Mouse (Mus musculus) liver (tissue): ENCODE measurements around the gene Spi1.
"Not testable (repeated sequence)": the region's sequence is repeated elsewhere in the genome, so short reads cannot be mapped to it uniquely, and the experiment has no call there.

ENCODE experiments used
- DNase-seq: peaks from one replicate; pipeline ENCODE4 v3.0.0-alpha.2; 2020; ENCODE audit warnings: mixed read lengths

Spi1 gene

DNA sequence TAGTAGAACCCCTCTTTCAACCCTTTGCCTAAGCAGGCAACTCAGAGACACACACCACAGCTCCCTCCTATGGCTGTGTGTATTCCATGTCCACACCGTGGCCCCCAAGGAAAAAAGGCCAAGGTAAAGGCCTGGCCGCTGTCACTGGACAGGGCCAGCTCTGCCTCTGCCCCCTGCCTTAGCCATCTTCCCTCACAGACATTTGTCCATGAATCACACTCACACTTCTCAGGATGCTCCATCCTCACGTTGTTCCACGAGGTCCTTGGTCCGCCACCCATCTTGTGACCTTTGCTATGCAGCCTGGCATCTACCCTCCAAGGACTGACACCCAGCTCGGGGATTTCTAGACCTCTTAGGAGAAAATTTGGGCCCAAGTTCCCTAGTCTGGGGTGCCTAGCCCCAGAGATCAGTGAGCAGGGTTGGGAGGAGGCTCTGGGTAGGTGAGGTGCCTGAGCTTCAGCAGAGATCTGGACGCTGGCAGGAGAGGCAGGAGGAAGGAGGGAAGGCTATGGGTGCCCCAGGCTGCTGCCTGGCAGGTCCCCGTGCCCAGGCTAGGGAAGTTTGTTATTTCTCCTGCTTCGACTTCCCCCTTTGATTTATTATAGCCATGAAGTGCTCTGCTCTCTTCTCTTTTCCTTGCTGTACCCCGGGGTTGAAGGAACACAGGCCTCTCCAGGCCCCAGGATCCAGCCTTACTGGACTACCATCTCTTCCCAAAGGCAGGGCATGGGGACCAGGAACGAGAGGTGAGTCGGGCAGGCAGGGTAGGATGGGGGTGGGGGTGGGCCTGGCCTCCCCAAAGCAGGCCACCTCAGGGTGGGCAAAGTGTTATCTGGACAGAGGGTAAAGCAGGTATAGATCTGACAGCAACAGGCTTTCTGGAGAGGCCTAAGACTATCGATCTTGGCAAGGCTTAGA is at the start of gene Spi1:
Gene Spi1 (plus strand): TSS at position 616 of the 921 bp plus-strand sequence.
- DNase-seq = no peak

GRCm38 (mm10) chr2:91033000-91033399 is 49.2 kb upstream of the Spi1 start:
- DNase-seq = no peak

DNA sequence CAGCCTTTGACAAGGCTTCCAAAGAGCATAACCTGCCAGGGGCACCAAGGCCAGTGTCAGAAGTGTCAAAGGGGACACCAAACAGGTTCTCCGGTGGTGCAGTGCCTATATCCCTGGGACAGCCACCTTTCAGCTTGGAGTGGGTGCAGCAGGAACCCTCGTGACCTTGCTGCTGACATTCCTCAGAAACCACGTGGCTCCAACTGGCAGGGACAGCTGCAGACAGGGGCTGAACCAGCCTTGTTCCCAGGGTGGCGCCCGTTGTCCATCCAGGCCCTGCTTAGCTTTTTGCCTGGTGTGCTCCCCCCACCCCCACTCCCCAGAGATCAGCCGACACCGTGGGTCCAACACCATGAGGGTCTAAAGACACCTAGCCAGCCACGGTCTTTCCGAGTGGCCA is 46.8 kb upstream of the Spi1 start, which contains the start of gene Rapsn:
Gene Rapsn (plus strand): TSS at position 236 of the 400 bp plus-strand sequence.
- DNase-seq = no peak

DNA sequence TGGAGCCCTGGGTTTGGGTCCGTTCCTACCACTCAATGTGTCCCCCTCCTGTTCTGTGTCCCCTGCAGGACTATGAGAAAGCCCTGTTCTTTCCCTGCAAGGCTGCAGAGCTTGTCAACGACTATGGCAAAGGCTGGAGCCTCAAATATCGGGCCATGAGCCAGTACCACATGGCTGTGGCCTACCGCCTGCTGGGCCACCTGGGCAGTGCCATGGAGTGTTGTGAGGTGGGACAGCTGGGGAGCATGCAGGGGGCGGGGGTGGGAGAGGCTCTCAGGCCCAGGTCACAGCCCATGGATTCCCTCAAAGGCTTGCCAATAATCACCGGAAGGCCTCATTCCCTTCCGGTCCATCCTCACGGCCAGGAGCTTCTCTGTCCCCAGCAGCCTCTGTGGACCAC is 40.4 kb upstream of the Spi1 start:
- no peak for DNase-seq

DNA sequence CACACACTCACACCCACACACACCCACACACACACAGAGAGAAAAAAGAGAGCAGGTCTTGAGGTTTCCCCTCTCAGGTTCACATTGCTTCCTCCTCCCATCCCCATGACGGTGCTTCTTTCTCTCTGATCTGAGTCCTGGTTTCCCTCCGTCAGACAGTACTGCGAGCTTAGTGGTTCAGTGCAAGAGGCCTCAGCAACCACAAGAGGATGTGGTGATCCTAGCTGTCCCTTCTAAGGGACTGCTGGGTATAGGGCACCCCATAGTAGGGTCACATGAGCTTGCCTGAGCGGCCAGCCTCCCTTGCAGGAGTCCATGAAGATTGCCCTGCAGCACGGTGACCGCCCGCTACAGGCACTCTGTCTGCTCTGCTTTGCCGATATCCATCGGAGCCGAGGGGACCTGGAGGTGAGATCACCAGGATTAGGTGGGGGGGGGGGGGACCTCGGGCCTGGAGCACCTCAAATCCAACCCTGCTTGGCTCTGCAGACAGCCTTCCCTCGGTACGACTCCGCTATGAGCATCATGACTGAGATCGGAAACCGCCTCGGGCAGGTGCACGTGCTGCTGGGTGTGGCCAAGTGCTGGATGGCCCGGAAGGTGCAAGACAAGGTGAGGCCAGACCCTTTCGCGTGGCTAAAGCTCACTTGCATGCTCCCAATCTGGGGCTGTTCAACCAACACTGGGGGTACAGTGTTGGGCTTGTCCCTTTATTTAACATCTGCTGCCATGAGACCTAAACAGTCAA is 39.4 kb upstream of the Spi1 start:
- DNase-seq = no peak

GRCm38 (mm10) chr2:91044727-91045126 is 37.5 kb upstream of the Spi1 start:
- DNase-seq = no peak

GRCm38 (mm10) chr2:91045805-91046204 is 36.4 kb upstream of the Spi1 start:
- DNase-seq = not testable (repeated sequence)

- DNase-seq = no peak
Observed at GRCm38 (mm10) chr2:91047359-91047758, 34.8 kb upstream of the Spi1 start.

- no peak for DNase-seq
Observed at GRCm38 (mm10) chr2:91051917-91052316, 30.3 kb upstream of the Spi1 start.

GRCm38 (mm10) chr2:91052752-91053151 is 29.4 kb upstream of the Spi1 start:
- no peak for DNase-seq

DNA sequence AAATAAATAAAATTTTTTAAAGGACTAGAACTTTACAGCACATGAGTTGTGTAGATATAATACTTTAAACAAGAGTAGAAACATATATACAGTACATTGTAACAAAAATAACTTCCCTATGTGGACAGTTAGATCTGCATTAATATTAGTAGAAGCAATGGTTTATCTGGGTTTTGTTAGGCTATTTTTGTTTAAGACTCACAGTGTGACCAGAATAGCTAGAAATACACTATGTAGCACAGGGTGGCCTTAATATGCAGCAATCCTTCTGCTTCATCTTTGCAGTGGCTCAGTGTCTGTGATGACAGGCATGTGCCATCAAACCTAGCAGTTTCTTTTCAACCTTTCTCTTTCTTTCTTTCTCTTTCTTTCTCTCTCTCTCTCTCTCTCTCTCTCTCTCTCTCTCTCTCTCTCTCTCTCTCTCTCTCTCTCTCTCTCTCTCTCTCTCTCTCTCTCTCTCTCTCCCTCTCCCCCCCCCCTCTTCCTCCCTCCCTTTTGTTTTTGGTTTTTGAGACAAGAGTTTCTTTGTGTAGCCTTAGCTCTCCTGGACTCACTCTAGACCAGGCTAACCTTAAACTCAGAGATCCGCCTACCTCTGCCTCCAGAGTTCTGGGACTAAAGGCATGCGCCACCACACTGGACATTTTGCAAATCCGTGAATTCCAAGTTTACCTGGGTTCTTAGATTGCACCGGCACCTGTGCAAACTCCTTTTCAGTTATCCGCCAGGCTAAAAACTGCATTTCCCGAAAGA is 28.8 kb upstream of the Spi1 start:
- no peak for DNase-seq

GRCm38 (mm10) chr2:91053934-91054382 is 28.2 kb upstream of the Spi1 start, which contains the start of gene Psmc3:
Gene Psmc3 (plus strand): TSS chr2:91054009.
- DNase-seq = peak; percentile 98

DNA sequence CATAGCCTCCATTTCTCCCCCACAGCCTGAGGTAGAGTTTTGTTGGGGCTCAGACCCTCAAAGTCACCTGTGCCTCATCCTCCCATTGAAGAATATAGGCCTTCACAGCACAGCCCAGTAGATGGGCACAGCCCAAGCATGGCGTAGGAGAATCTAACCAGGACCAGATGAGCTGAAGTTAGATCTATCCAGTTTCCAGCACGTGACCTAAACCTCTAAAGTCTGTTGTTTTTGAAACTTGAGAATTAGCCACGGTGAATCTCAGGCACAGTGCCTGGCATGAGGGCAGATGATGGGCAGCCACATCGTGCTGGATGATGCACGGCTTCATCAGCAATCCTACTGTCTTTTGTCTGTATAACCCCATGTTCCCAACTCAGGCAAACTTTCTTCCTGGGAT is 23.8 kb upstream of the Spi1 start:
- no peak for DNase-seq

DNA sequence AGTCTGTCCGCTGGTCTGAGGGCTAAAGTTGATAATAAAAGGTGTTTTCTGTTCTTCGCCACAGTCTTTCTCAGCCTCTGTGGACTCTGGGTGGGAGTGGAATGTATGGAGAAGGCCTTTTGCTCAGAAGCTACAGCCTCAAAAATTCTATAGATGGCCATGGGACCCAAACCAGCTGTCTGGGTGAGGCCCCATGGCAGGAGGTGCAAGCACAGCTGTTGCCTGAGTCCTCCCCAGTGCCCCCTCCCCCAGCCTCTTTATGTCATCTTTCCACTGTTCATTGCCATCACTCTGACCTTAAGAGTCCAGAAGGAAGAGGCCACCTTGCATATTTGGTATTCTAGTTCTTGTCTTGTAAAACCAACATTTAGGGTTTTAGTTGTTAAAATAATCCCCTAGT is 22.8 kb upstream of the Spi1 start:
- no peak for DNase-seq

GRCm38 (mm10) chr2:91060544-91061355 is 21.4 kb upstream of the Spi1 start:
- peak; percentile 76 for DNase-seq

- no peak for DNase-seq
Observed at GRCm38 (mm10) chr2:91061849-91062481, 20.2 kb upstream of the Spi1 start.

DNA sequence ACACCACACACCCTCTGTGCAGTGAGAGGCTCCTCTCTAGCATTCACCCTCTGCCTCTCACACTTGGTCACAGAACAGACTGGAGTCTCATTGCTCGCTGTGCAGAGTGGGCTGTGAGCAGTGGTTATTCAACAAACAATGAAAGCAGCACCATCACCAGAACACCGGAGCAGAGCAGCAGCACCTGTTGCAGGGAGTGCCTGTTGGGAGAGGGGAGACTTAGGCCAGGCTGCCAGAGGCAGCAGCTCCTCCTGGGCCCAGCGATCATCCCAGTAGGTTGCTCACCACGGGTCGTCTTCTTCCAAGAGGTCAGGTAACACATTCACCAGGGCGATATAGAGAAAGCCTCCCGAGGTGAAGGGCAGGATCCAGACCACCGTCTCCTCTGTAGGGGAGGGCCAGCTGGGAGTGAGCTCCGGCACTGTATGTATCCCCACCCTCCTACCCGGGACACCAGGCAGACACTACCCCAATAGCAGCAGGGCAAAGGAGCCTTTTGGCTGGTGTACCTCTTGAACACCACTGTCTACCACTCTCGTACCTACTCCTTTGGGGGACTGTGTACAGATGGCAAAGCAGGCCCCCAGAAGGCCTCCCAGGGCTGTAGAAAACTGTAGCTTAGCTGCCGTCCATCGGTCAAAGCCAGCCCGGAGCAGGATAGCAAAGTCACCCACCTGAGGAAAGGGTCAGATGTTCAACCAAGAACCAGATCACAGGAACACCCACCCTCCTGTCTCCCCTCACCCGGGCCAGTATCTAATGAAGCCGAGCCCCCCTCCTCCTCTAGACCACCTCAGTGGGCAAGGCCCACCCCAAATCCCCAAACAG is 19.2 kb upstream of the Spi1 start:
- no peak for DNase-seq

GRCm38 (mm10) chr2:91064211-91064610 is 18.0 kb upstream of the Spi1 start:
- no peak for DNase-seq

GRCm38 (mm10) chr2:91065544-91065943 is 16.6 kb upstream of the Spi1 start:
- peak; percentile 62 for DNase-seq

GRCm38 (mm10) chr2:91066455-91066854 is 15.7 kb upstream of the Spi1 start:
- DNase-seq = no peak
